Mouse (Mus musculus) lung, postnatal 0 days (tissue): ENCODE measurements around the gene Mgat5. TPM values are rescaled to one million over a fixed set of nuclear protein-coding genes. Genes with fewer than 3 reads are reported as not detected.

ENCODE experiments used
- ATAC-seq: fragments of 200-750 bp; cut with Nextera tagmentation; 2 replicates; pipeline ENCODE4 v1.8.0; 2017; ENCODE audit warnings: moderate library complexity
- DNase-seq: peaks from one replicate; pipeline ENCODE4 v3.0.0-alpha.2; 2016; ENCODE audit warnings: low spot score
- H3K27ac ChIP-seq: fragments of 300-500 bp; sonication (generic); 2 replicates; pipeline ENCODE4 v1.5.1; 2014; ENCODE audit warnings: antibody characterized with exemption, mild to moderate bottlenecking, low read length, mixed read lengths
- H3K27me3 ChIP-seq: fragments of 300-500 bp; sonication (generic); replicated peaks from 2 replicates; pipeline ENCODE4 v1.6.1; 2014; ENCODE audit warnings: low read length, mixed read lengths; ENCODE audit not compliant: insufficient read depth
- H3K36me3 ChIP-seq: fragments of 300-500 bp; sonication (generic); 2 replicates; pipeline ENCODE4 v1.6.1; 2014; ENCODE audit warnings: low read length, mixed read lengths; ENCODE audit not compliant: insufficient read depth
- H3K4me1 ChIP-seq: fragments of 300-500 bp; sonication (generic); 2 replicates; pipeline ENCODE4 v1.6.1; 2014; ENCODE audit warnings: antibody characterized with exemption, low read depth, low read length, mixed read lengths; ENCODE audit not compliant: insufficient read depth
- H3K4me2 ChIP-seq: fragments of 300-500 bp; sonication (generic); replicated peaks from 2 replicates; pipeline ENCODE4 v1.6.1; 2014; ENCODE audit warnings: low read depth, mild to moderate bottlenecking, low read length, moderate library complexity, mixed read lengths
- H3K4me3 ChIP-seq: fragments of 300-500 bp; sonication (generic); 2 replicates; pipeline ENCODE4 v1.5.1; 2014; ENCODE audit warnings: low read depth, low read length
- H3K9ac ChIP-seq: fragments of 300-500 bp; sonication (generic); replicated peaks from 2 replicates; pipeline ENCODE4 v1.6.1; 2014; ENCODE audit warnings: low read depth, mild to moderate bottlenecking
- H3K9me3 ChIP-seq: fragments of 300-500 bp; sonication (generic); 2 replicates; pipeline ENCODE4 v1.6.1; 2016; ENCODE audit warnings: low read length, mixed read lengths
- CTCF ChIP-seq: IDR thresholded peaks from 2 replicates; pipeline ENCODE4 v1.5.1; 2016; ENCODE audit warnings: antibody characterized with exemption, mild to moderate bottlenecking
- EP300 ChIP-seq: IDR thresholded peaks from 2 replicates; pipeline ENCODE4 v1.6.1; 2016; ENCODE audit warnings: antibody characterized with exemption, mild to moderate bottlenecking, control low read depth
- WGBS: fragments of 180-500 bp; shearing (Covaris S2); extraction: QIAGEN DNeasy Blood & Tissue Kit; methylation state at CpG from one replicate; pipeline ENCODE4 v1.1.7; 2014; 5-methylcytosine and 5-hydroxymethylcytosine counted together
- polyA plus RNA-seq: library from polyadenylated mRNA; unstranded; fragments of >200 nt; fragmentation: Nextera tagmentation; extraction: Ambion mirVana; gene quantifications from 2 replicates; pipeline ENCODE4 v1.2.1, GENCODE M21; 2015

The Mgat5 gene
- polyA plus RNA-seq, 1 experiment from 2014 or later, result 3.5 TPM

GRCm38 (mm10) chr1:127496737-127497543 lies 292.1 kb downstream of the Mgat5 start:
- H3K4me1 ChIP-seq, result no peaks in the 10 kb centered on the region
- 26% methylated on average over 9 of the region's 9 CpGs for WGBS
- no peaks in the 10 kb centered on the region for H3K36me3 ChIP-seq
- H3K4me3 ChIP-seq, result no peak overlapping the region
- no peak overlapping the region for H3K4me2 ChIP-seq
- peak; percentile 99 for TF ChIP-seq CTCF
- no peak for TF ChIP-seq EP300
- H3K27me3 ChIP-seq, result 0 out of 2 replicates have a peak, but pooled peaks cover 2% of the 10 kb centered on the region
- no peak overlapping the region for H3K9ac ChIP-seq
- peak; percentile 64 for ATAC-seq
- DNase-seq, result peak; percentile 73
- no peaks in the 10 kb centered on the region for H3K9me3 ChIP-seq
- H3K27ac ChIP-seq, result no peak overlapping the region

GRCm38 (mm10) chr1:127498746-127499145 lies 293.9 kb downstream of the Mgat5 start:
- whole genome bisulfite sequencing, result 37% methylated on average over 9 of the region's 9 CpGs
- DNase-seq, result no peak
- Histone ChIP-seq H3K4me3 (no peak overlapping the region), H3K4me1 (no peaks in the 10 kb centered on the region), H3K27me3 (0 out of 2 replicates have a peak, but pooled peaks cover 2% of the 10 kb centered on the region), H3K9ac (no peak overlapping the region), H3K9me3 (no peaks in the 10 kb centered on the region), H3K36me3 (no peaks in the 10 kb centered on the region), H3K27ac (no peak overlapping the region), H3K4me2 (no peak overlapping the region)
- TF ChIP-seq CTCF (no peak), EP300 (no peak)
- ATAC-seq, result no peak

GRCm38 (mm10) chr1:127500219-127500618 lies 295.4 kb downstream of the Mgat5 start:
- Histone ChIP-seq H3K4me2 (no peak overlapping the region), H3K27ac (no peak overlapping the region), H3K4me3 (no peak overlapping the region), H3K4me1 (no peaks in the 10 kb centered on the region), H3K36me3 (no peaks in the 10 kb centered on the region), H3K9ac (no peak overlapping the region), H3K9me3 (no peaks in the 10 kb centered on the region), H3K27me3 (0 out of 2 replicates have a peak, but pooled peaks cover 2% of the 10 kb centered on the region)
- WGBS, result 8% methylated on average over 8 of the region's 8 CpGs
- DNase-seq (peak; percentile 74), ATAC-seq (peak; percentile 44; the same call in 1 of the 2 replicates)
- no peak for TF ChIP-seq EP300
- TF ChIP-seq CTCF, result peak; percentile 94

GRCm38 (mm10) chr1:127500701-127501100 lies 295.9 kb downstream of the Mgat5 start:
- H3K36me3 ChIP-seq, result no peaks in the 10 kb centered on the region
- no peak overlapping the region for H3K27ac ChIP-seq
- H3K4me1 ChIP-seq, result no peaks in the 10 kb centered on the region
- H3K9ac ChIP-seq, result no peak overlapping the region
- no peak overlapping the region for H3K4me3 ChIP-seq
- 58% methylated on average over 17 of the region's 17 CpGs for WGBS
- no peak overlapping the region for H3K4me2 ChIP-seq
- TF ChIP-seq EP300, result no peak
- H3K9me3 ChIP-seq, result no peaks in the 10 kb centered on the region
- H3K27me3 ChIP-seq, result 0 out of 2 replicates have a peak, but pooled peaks cover 2% of the 10 kb centered on the region
- no peak for ATAC-seq
- DNase-seq, result no peak

- Histone ChIP-seq H3K4me1 (no peaks in the 10 kb centered on the region), H3K36me3 (no peaks in the 10 kb centered on the region), H3K4me3 (no peak overlapping the region), H3K4me2 (no peak overlapping the region), H3K9ac (no peak overlapping the region), H3K27ac (no peak overlapping the region), H3K9me3 (no peaks in the 10 kb centered on the region), H3K27me3 (no peaks in the 10 kb centered on the region)
- no peak for TF ChIP-seq CTCF
- no peak for TF ChIP-seq EP300
- 76% methylated on average over 10 of the region's 10 CpGs for WGBS
- no peak for DNase-seq
- ATAC-seq, result no peak
Observed at GRCm38 (mm10) chr1:127507042-127507650, 302.3 kb downstream of the Mgat5 start.

- WGBS, result 78% methylated on average over 16 of the region's 16 CpGs
- Histone ChIP-seq H3K4me1 (no peaks in the 10 kb centered on the region), H3K36me3 (no peaks in the 10 kb centered on the region), H3K27me3 (no peaks in the 10 kb centered on the region), H3K4me3 (no peak overlapping the region), H3K9me3 (no peaks in the 10 kb centered on the region), H3K9ac (no peak overlapping the region), H3K27ac (no peak overlapping the region), H3K4me2 (no peak overlapping the region)
- TF ChIP-seq EP300 (no peak), CTCF (no peak)
- no peak for ATAC-seq
- DNase-seq, result no peak
Observed at GRCm38 (mm10) chr1:127508067-127508739, 303.4 kb downstream of the Mgat5 start.
